Mouse (Mus musculus) stomach, embryonic 14.5 days (tissue): ENCODE measurements around the gene Cxcr5. TPM values are rescaled to one million over a fixed set of nuclear protein-coding genes. Genes with fewer than 3 reads are reported as not detected.

Experiments used
- ATAC-seq: fragments of 200-750 bp; cut with Nextera tagmentation; 2 replicates; pipeline ENCODE4 v1.8.0; 2017; ENCODE audit warnings: low read depth, moderate TSS enrichment; ENCODE audit not compliant: insufficient number of reproducible peaks, insufficient read depth, low FRiP score
- H3K27ac ChIP-seq: fragments of 300-500 bp; sonication (generic); 2 replicates; pipeline ENCODE4 v1.5.1; 2014; ENCODE audit warnings: mild to moderate bottlenecking, low read length, moderate library complexity, mixed read lengths
- H3K27me3 ChIP-seq: fragments of 300-500 bp; sonication (generic); 2 replicates; pipeline ENCODE4 v1.6.1; 2014; ENCODE audit warnings: low read length, control low read depth, mixed read lengths; ENCODE audit not compliant: control insufficient read depth, insufficient read depth
- H3K36me3 ChIP-seq: fragments of 300-500 bp; sonication (generic); 2 replicates; pipeline ENCODE4 v1.6.1; 2014; ENCODE audit warnings: mild to moderate bottlenecking, control low read depth, low read length, moderate library complexity, mixed read lengths; ENCODE audit not compliant: control insufficient read depth, insufficient read depth
- H3K4me1 ChIP-seq: fragments of 300-500 bp; sonication (generic); 2 replicates; pipeline ENCODE4 v1.6.1; 2014; ENCODE audit warnings: low read length, control low read depth, mixed read lengths; ENCODE audit not compliant: control insufficient read depth, insufficient read depth
- H3K4me2 ChIP-seq: fragments of 300-500 bp; sonication (generic); replicated peaks from 2 replicates; pipeline ENCODE4 v1.6.1; 2014; ENCODE audit warnings: low read depth, low read length, control low read depth
- H3K4me3 ChIP-seq: fragments of 300-500 bp; sonication (generic); 2 replicates; pipeline ENCODE4 v1.5.1; 2014; ENCODE audit warnings: low read depth, low read length, control low read depth
- H3K9ac ChIP-seq: fragments of 300-500 bp; sonication (generic); replicated peaks from 2 replicates; pipeline ENCODE4 v1.6.1; 2014; ENCODE audit warnings: low read depth, mild to moderate bottlenecking, control low read depth, low read length, moderate library complexity, mixed read lengths
- H3K9me3 ChIP-seq: fragments of 300-500 bp; sonication (generic); 2 replicates; pipeline ENCODE4 v1.6.1; 2016; ENCODE audit warnings: low read depth, low read length, control low read depth; ENCODE audit not compliant: control insufficient read depth
- WGBS: fragments of 180-500 bp; shearing (Covaris S2); extraction: QIAGEN DNeasy Blood & Tissue Kit; methylation state at CpG from one replicate; pipeline ENCODE4 v1.1.7; 2014; 5-methylcytosine and 5-hydroxymethylcytosine counted together
- polyA plus RNA-seq: library from polyadenylated mRNA; unstranded; fragments of >200 nt; fragmentation: Nextera tagmentation; extraction: Ambion mirVana; gene quantifications from 2 replicates; pipeline ENCODE4 v1.2.1, GENCODE M21; 2014

Cxcr5 gene
- 0.13 and 0.27 TPM in 2 replicates for polyA plus RNA-seq

GRCm38 (mm10) chr9:44561597-44561996, at the start of gene Cxcr5:
TSS of gene Cxcr5 (minus strand) at chr9:44561877.
- Histone ChIP-seq H3K36me3 (no peaks in the 10 kb centered on the region), H3K4me3 (no peak within 1 kb of the TSS), H3K9ac (no peak within 1 kb of the TSS), H3K4me1 (no peaks in the 10 kb centered on the region), H3K4me2 (no peak within 1 kb of the TSS), H3K27ac (no peak within 1 kb of the TSS), H3K9me3 (no peaks in the 10 kb centered on the region), H3K27me3 (no peaks in the 10 kb centered on the region)
- 68% methylated on average over 4 of the region's 4 CpGs for WGBS
- ATAC-seq, result no peak

GRCm38 (mm10) chr9:44610371-44610770, 48.7 kb upstream of the Cxcr5 start:
- H3K4me1 ChIP-seq, result peaks cover 17% of the 10 kb centered on the region
- no peak for ATAC-seq
- 99% methylated on average over 25 of the region's 25 CpGs for WGBS
- no peak overlapping the region for H3K9ac ChIP-seq
- no peak overlapping the region for H3K27ac ChIP-seq
- H3K9me3 ChIP-seq, result no peaks in the 10 kb centered on the region
- H3K4me3 ChIP-seq, result no peak overlapping the region
- H3K4me2 ChIP-seq, result no peak overlapping the region
- no peaks in the 10 kb centered on the region for H3K27me3 ChIP-seq
- H3K36me3 ChIP-seq, result peaks cover 67% of the 10 kb centered on the region

- ATAC-seq, result no peak
These were observed 45.6 kb upstream of the Cxcr5 start for GRCm38 (mm10) chr9:44607306-44607705.

GRCm38 (mm10) chr9:44606646-44607045, 45.0 kb upstream of the Cxcr5 start:
- 59% methylated on average over 4 of the region's 4 CpGs for WGBS
- Histone ChIP-seq H3K9me3 (no peaks in the 10 kb centered on the region), H3K4me3 (peak overlapping the region; percentile 99), H3K9ac (0 out of 2 replicates have a peak overlapping the region, but pooled peaks have one; percentile 100), H3K36me3 (peaks cover 32% of the 10 kb centered on the region), H3K27ac (no peak overlapping the region), H3K4me2 (peak overlapping the region; percentile 83), H3K4me1 (peaks cover 17% of the 10 kb centered on the region), H3K27me3 (no peaks in the 10 kb centered on the region)
- ATAC-seq, result no peak

More at GRCm38 (mm10) chr9:44607306-44607705, 45.6 kb upstream of the Cxcr5 start:
- Histone ChIP-seq H3K9ac (no peak overlapping the region), H3K4me1 (peaks cover 17% of the 10 kb centered on the region), H3K9me3 (no peaks in the 10 kb centered on the region), H3K27ac (no peak overlapping the region), H3K27me3 (no peaks in the 10 kb centered on the region), H3K4me3 (peak overlapping the region; percentile 99; the same call in 1 of the 2 replicates), H3K36me3 (peaks cover 37% of the 10 kb centered on the region), H3K4me2 (peak overlapping the region; percentile 83)
- WGBS, result 45% methylated on average over 4 of the region's 4 CpGs

- Histone ChIP-seq H3K36me3 (peaks cover 28% of the 10 kb centered on the region), H3K27me3 (no peaks in the 10 kb centered on the region), H3K4me3 (peak overlapping the region; percentile 99), H3K9me3 (no peaks in the 10 kb centered on the region), H3K27ac (peak overlapping the region; percentile 99), H3K9ac (peak overlapping the region; percentile 100), H3K4me2 (peak overlapping the region; percentile 83), H3K4me1 (peaks cover 17% of the 10 kb centered on the region)
- under 1% methylated on average over 13 of the region's 13 CpGs for WGBS
- ATAC-seq, result no peak
These were observed 44.0 kb upstream of the Cxcr5 start for GRCm38 (mm10) chr9:44605616-44606165.

GRCm38 (mm10) chr9:44604779-44605615, 43.3 kb upstream of the Cxcr5 start, which contains the start of gene Ddx6:
TSS of gene Ddx6 (plus strand) at chr9:44604892.
- H3K9me3 ChIP-seq, result no peaks in the 10 kb centered on the region
- peaks cover 21% of the 10 kb centered on the region for H3K36me3 ChIP-seq
- peak; percentile 56 for ATAC-seq
- peak within 1 kb of the TSS; percentile 83 for H3K4me2 ChIP-seq
- peaks cover 17% of the 10 kb centered on the region for H3K4me1 ChIP-seq
- H3K4me3 ChIP-seq, result peak within 1 kb of the TSS; percentile 99
- WGBS, result under 1% methylated on average over 66 of the region's 80 CpGs
- peak within 1 kb of the TSS; percentile 99 for H3K27ac ChIP-seq
- no peaks in the 10 kb centered on the region for H3K27me3 ChIP-seq
- H3K9ac ChIP-seq, result peak within 1 kb of the TSS; percentile 100

- no peaks in the 10 kb centered on the region for H3K9me3 ChIP-seq
- peak overlapping the region; percentile 99 for H3K4me3 ChIP-seq
- peaks cover 17% of the 10 kb centered on the region for H3K36me3 ChIP-seq
- H3K27me3 ChIP-seq, result no peaks in the 10 kb centered on the region
- WGBS, result 0% methylated on average over 39 of the region's 65 CpGs
- peaks cover 18% of the 10 kb centered on the region for H3K4me1 ChIP-seq
- peak overlapping the region; percentile 76 for H3K4me2 ChIP-seq
- H3K9ac ChIP-seq, result peak overlapping the region; percentile 100
- peak; percentile 75 for ATAC-seq
- peak overlapping the region; percentile 99 for H3K27ac ChIP-seq
These were observed 42.7 kb upstream of the Cxcr5 start for GRCm38 (mm10) chr9:44604290-44604778.

GRCm38 (mm10) chr9:44603454-44604289, 42.0 kb upstream of the Cxcr5 start:
- H3K27me3 ChIP-seq, result no peaks in the 10 kb centered on the region
- H3K9ac ChIP-seq, result peak overlapping the region; percentile 100
- peak; percentile 73; the same call in 1 of the 2 replicates for ATAC-seq
- under 1% methylated on average over 38 of the region's 38 CpGs for WGBS
- peak overlapping the region; percentile 76 for H3K4me2 ChIP-seq
- no peaks in the 10 kb centered on the region for H3K9me3 ChIP-seq
- H3K4me1 ChIP-seq, result peaks cover 23% of the 10 kb centered on the region
- H3K27ac ChIP-seq, result peak overlapping the region; percentile 99
- peaks cover 11% of the 10 kb centered on the region for H3K36me3 ChIP-seq
- H3K4me3 ChIP-seq, result peak overlapping the region; percentile 99
